Mouse (Mus musculus) mature B cell (primary cell): Measurements from ENCODE around the gene Thtpa.

Source experiments
- in situ Hi-C: fragments of 300-500 bp; cut with MboI; formaldehyde crosslinking; loops from 2 replicates; pipeline ENCODE4 v1.14.3; 2019

The Thtpa gene

DNA sequence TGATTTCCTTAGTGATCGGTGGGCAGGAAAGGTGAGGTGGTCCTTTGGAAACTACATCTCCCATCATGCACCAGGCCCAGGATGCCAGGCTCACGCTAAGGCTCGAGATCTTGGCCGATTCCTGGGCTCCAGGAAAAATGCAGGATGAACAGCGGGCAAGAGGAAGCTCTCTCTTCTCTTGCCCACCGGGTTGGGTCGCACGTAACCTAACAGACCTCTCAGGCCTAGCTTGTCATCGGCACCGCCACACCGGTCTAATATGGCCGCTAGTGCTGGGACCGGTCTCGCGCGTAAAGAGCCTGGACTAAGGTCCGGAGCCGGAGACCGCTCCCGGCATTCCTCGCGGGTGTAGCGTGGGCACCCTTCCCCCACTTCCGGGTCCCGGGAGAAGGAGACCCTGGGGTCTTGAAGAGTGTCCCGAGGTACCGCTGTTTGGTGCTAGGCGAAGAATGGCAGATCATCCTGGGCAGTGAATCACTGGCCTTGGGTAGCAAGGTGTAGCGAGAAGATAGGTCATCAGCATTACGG lies at the start of gene Thtpa:
Thtpa (plus strand) TSS at position 81 of the 528 bp plus-strand sequence.
- in situ Hi-C loops: no loop called here

DNA sequence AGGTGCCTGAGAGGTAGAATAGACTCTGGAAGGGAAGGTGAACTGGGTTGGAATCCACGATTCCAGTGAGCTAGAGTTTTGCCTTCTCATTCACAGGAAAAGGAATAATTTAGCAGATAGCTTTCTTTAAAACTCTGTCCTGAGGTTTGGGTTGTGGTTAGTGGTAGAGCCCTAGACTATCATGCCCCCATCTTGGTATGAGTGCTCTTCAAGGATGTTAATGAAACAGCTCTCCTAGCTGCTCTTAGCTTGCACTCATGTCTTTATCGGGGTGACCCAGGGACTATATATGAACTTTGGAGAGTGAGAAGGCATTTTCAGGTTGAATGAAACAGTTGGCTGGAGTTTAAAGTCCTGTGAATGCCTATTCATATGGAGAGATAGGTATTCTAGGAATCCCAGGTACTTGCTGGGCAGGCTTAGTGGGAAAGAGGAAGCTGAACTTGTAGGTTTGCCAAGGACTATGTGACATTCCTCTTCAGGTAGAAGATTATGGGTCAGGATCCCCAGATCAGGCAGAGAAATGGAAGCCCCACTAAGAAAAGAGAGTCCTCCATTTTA lies 46.5 kb upstream of the Thtpa start:
- in situ Hi-C loops: no loop called here

DNA sequence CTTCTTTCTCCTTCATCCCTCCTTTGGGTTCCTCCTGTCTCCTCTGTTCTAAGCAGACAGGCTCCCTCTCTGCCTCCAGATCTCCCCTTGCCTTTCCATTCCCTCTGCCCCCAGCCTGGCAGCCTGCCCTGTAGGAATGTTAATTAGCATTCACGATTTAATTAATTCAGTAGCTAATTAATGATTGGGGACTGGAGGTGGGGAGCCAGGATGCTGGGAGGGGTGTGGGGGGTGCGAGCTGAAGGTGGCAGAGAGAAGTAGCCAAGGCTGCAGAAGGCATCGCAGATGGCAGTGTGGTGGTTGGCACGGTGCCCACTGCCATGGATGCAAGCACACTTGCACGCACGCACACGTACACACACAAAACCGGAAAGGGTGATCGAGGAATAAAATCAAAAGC lies 42.1 kb upstream of the Thtpa start:
- in situ Hi-C loops: no loop called here

DNA sequence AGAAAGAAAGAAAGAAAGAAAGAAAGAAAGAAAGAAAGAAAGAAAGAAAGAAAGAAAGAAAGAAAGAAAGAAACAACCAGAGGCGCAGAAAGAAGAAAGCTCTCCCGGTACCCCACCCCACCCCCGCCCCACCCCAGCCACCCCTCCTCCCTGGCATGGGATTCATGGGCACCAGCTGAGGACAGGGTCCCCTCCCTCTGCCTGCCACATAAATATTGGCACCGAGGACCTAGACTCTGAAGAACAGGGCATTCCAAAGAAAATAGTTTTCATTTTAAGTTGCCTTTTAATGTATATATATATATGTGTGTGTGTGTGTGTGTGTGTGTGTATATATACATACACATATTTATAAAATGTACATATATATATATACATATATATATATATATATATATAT lies 41.5 kb upstream of the Thtpa start:
- in situ Hi-C loops: no loop called here

DNA sequence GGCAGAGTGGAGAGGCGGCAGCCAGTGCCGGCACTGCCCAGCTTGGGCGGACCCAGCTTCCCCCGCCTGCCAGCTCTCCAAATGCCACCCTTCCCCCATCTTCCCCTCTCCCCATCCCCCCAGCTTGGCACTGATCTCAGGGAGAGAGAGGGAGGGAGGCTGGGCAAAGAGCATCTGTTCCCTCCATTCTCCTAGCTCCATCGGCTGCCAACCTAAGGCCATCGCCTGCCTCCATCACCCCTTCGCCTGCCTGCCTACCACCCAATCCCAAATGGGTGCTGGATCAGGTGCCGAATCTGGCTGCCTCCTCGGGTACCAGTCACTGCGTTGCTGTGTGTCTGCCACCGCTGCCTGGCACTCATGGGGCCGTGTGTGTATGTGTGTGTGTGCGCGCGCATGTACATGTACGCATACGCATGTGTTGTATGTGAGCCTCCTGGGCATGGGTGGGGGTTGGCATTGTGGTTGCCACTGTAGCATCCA lies 40.8 kb upstream of the Thtpa start:
- in situ Hi-C loops: no loop called here

DNA sequence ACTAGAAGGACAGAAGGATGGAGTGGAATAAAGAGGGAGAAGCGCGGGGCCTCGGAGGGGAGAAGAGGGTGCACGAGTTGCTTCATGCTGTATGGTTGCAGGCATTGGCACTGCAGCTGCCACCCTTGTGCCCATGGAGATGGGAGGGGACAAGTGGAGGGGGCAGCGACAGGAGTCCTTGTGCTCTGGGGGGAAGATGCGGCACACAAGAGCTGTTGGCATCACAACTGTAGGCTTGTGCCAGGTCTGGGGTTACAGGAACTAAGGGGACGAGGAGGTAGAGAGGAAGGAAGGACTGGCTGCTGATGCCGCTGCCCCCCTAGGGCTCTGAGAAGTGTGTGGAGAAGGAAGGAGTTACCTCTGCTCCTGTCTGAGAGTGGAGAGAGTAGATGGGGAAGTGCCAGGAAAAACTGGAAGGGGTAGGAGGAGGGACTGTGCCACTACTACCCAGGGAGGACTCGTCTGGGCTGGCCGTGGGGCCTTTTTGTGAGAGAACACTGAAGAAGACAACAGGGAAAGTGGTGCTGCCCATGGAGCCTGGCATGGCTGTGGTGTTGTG lies 40.3 kb upstream of the Thtpa start:
- in situ Hi-C loops: no loop called here

DNA sequence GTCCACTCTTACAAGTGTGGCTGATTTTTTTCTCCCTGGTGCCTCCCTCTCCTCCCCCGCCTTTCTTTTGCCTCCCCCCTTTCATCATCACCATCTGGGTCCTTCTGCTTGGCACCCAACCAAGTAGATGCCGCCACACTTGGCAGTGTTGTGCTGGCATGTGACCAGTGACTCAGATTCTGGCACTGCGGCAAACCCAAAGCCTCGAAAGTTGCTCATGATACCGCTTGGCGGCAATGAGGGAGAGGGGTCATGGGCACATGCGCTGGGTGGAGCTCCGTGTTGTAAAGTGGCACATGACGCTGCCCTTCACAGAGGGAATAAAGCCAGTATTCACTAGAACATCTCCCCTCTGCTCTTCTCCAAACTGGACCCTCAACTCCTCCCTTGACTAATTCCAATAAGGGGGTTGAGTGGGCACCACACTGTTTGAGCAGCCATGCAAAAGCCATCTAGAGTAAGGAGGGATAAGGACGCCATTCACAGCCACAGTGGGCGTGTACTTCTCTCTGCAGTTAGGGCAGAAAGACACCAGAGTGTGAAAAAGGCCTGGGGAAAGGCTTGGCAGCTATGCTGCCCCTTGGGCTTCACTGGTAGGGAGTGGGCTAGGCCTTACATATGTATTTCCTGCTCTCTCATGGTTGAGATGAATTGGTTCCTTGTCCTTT lies 39.3 kb upstream of the Thtpa start:
- in situ Hi-C loops: no loop called here

DNA sequence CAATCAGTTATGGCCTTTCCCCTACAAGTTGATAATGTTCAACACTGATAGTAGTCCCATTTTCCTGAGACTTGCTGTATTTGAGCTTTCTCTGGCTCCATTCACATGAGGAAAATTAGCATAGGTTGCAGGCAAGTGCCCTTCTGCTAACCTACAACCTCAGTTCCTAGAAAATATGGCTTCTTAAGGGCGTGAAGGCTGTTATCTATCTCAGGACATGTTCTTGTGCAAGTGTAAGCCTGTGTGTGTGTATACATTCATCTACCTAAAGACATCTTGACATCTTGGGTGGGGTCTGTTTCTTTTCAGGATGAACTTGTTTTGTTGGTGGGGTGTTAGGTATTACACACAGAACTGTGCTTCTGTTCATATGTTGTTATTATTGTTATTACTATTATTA lies 35.6 kb upstream of the Thtpa start:
- in situ Hi-C loops: no loop called here

DNA sequence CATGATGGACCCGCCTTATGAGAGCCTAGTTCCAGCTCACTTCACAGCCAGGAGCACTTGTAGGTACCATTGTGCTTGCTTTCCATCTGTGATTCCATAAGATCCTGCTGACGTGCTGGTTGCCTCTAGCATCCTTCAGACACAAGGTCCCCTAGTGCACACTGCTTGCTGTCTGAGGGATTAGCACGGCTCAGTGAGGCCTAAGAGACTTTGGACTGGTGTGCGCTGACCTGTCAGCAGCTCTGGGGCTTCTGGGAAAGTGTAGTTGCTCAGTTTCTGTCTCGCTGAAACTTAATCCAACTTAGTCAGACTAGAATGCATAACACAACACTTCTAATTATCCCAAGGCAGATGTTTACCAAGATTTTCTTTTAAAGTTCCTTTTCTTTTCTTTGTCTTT lies 34.7 kb upstream of the Thtpa start:
- in situ Hi-C loops: no loop called here

DNA sequence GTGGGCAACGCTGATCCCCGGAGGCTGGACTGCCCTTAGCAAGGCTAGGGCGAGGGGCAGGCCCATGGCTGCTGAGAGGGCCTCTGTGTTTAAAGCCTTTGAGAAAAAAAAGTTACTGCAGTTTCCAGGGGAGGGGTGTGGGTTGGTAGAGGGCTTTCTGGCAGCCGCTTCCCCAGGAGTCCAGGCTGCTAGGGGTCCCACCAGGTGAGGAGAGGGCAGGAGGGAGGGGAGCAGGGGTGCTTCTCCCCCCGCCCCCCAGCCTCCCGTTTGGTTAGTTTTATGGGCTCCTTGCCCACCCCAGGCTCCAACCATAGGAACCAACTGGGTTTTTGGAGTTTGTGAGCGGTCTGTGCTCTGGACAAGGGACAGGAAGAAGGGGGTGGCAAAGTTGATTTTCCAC lies 32.7 kb upstream of the Thtpa start:
- in situ Hi-C loops: no loop called here

DNA sequence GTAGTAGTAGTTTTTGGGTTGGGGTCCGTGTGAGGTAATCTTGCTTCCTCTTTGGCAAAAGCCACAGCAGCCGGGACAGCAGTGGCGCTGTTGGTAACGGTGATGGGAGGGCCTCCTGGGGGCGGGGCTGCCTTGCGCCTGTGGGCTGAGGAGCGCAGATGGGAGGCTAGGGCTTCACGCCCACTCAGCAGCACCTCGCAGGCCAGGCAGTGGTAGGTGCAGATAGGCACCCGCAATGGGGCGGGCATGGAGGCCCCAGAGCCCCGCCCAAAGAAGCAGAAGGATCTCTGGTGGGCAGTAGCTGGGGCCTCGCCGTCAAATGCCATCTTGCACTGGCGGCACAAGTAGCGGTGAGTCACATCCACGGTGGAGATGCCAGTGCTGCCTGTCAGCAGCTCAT lies 32.0 kb upstream of the Thtpa start:
- in situ Hi-C loops: no loop called here

DNA sequence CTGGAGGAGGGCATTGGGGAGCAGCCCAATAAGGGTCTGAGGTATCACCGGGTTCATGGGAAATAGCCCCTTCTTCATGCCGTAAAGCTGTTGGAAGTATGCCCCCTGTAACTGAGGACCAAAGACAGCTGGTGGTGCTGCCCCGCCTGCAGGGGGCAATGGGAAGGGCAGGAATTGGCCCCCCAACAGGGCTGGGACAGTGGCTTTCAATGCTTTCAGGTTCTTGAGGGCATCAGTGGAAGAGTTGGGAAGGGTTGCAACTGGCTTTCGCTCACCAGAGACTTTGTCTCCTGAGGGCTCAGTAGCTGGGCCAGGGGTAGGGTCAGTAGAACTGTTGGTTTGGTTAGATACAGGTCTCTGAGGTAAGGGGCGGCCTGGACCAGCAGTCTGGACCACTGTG lies 31.5 kb upstream of the Thtpa start:
- in situ Hi-C loops: no loop called here

DNA sequence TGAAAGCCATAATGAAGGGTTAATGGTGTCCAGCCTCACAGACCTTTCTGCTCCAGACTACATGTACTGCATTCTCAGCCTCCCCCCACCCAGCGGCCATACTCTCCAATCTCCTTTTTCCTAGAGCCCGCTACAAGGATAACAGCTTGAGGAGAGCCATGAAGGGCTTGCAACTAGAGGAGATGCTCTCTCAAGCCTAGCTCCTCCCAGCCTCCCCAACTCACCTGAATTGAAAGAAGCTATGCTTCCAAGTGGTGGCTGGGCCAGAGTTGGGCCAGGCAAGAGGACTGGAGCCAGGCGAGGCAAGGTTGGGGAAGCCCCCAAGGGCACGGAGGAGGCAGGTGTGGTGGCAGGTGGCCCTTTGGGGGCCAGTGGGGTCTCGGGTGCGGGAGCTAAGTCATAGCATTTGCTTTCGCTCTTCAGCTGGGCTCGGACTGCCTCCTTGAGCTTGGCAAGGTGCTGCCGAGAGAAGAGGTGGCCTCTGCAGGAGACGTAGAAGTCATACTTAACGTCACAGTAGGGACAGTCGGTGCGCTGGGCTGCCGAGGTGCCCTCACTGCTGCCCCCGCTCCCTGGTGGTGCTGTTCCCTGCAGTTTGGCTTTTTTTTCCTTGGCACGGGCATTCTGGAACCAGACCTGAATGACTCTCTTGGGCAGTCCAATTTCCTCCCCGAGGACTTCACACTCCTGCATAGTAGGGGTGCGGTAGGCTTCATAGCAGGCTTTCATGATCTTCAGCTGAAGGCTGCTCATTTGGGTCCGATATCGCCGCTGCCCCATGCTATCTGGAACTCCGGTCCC lies 30.8 kb upstream of the Thtpa start:
- in situ Hi-C loops: no loop called here

DNA sequence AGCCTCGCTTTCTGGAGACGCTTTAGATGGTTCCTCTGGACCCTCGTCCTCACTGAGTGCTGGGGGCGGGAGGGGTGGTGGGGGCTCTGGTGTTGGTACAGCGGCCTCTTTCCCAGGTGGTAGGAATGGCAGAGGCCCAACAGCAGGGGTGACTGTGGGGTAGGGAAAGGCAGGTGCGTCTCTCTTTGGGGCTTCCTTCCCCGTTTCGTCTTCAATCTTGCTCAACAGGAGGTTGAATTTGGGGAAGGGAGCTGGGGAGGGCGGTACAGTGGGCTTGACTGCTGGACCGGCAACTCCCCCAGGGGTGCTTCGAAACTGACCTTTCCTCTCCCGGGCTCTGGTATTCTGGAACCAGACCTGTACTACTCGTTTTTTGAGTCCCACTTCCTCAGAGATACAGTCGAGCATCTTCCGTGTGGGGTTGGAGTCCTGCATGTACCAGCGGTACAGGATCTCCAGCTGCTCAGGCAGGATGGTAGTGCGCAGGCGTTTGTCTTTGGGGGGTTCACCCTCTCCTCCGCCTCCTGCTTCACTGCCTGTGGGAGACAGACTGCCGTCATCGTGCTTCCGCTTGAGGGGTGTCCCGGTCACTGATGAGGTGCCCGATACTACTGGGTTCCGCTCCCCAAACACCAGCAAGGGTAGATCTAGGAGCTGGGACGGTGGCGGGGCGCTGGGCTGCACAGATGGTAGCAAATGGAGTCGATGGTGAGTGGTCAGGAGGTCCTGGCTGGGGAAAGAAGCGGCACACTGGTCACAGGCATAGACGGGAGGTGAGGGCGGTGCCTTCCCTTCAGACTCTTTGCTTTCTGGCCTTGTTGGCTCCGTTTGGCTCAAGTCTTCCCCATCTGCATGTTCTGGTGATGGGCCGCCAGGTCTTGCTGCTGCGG lies 29.9 kb upstream of the Thtpa start:
- in situ Hi-C loops: no loop called here

DNA sequence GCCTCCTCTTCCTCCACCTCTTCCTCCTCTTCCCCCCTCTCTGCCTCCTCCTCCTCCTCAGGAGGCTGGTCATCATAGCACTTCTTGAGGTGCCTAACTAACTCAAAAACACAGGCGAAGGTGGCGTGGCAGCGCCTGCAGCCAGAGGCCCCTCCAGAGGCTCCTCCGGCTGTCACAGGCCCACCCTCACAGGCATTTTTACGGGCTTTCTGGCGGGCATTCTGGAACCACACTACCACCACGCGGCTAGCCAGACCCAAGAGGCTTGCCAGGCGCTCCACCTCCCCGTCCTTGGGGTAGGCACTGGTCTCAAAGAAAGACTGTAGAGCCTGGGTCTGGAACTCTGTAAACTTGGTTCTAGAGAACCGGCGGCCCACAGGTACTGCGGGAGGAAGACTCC lies 29.2 kb upstream of the Thtpa start:
- in situ Hi-C loops: no loop called here

DNA sequence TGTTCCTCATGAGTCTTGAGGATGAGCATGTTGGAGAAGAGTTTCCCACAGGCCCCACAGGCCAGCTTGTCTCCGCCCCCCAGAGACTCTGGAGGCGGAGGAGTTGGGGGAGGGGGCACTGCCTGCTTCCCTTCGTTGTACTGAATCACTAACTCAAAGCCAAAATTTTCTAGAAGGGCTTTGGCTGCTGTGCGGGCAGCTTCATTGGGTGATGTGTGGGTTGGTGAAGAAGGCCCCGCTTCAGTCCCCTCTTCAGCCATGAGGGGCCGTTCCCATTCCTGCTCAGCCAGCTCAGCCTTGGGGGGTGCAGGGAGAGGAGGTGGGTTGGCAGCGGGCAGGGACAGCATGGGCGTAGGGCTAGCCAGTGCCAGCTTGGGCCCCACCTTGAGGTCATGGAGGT lies 28.5 kb upstream of the Thtpa start:
- in situ Hi-C loops: no loop called here

DNA sequence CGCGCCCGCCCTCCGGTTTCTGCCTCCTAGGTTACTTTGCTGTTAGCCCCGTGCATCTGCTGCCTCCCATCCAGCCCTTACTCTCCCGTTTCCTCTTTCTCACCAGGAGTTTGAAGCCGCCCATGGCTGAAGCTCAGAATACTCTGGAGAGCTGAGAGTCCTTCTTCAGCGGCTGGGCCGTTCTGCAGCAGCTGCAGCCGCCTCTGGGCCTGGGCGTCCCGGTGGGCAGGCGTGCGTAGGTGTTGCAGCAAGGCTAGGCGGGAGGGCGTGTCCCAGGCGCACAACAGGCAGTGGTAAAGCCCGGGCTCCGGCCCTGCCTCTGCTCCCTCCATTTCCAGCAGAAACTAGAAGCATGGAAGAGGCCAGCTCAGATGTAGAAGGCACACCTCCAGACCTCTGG lies 22.8 kb upstream of the Thtpa start:
- in situ Hi-C loops: no loop called here

DNA sequence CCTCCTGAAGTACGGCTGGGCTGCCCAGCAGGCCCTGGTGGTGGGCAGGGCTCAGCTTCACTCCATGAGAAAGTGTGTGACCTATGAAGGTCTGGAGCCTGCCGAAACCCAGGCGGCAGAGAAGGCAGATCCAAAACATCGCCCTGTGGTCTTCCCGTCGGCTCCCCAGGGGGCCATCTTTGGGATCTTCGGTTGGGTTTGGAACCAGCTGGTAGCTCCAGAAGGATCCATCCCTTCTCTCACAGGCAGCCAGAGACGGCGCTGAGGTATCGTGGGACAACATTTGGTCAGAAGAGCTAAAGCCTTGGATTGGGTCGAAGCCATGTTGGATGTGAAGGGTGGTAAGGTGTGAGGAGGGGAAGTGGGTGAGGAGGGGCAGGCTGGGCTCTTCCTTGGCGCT lies 20.2 kb upstream of the Thtpa start:
- in situ Hi-C loops: no loop called here

DNA sequence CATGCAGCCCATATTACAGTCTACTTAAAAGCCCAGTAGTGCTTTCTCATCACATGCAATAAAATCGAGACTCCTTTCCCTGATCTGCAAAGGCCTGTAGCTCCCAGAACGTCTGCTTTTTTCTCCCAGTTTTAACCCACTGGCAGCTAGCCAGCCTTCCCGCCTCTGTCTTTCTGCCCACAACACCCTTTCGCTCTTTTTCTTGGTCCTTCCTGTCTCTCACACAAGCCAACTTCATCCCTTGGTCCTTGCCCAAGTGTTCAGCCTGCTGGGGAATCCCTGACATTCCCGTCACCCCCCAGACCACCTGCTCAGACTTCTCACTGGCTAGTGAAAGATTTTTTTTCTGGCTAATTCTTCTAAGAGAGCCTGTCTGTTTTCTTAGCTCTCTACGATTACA lies 18.4 kb upstream of the Thtpa start:
- in situ Hi-C loops: no loop called here

DNA sequence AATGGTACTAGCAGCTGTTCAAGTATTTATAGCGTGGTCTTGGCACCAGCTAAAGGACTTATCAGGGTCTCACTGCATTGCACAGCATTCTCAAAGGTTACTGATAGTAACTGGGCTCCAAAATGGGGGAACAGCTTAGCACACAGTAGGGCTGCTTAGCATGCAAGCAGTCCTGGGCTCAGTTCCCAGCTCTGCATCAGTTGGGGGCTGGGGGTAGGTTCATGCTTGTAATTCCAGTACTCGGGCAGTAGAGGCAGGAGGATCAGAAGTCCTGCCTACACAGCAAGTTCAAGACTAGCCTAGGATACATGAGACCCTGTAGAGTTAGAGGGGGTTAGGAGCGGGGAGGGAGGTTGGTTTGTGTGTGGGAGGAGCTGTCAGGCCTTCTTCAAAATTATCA lies 17.6 kb upstream of the Thtpa start:
- in situ Hi-C loops: no loop called here

DNA sequence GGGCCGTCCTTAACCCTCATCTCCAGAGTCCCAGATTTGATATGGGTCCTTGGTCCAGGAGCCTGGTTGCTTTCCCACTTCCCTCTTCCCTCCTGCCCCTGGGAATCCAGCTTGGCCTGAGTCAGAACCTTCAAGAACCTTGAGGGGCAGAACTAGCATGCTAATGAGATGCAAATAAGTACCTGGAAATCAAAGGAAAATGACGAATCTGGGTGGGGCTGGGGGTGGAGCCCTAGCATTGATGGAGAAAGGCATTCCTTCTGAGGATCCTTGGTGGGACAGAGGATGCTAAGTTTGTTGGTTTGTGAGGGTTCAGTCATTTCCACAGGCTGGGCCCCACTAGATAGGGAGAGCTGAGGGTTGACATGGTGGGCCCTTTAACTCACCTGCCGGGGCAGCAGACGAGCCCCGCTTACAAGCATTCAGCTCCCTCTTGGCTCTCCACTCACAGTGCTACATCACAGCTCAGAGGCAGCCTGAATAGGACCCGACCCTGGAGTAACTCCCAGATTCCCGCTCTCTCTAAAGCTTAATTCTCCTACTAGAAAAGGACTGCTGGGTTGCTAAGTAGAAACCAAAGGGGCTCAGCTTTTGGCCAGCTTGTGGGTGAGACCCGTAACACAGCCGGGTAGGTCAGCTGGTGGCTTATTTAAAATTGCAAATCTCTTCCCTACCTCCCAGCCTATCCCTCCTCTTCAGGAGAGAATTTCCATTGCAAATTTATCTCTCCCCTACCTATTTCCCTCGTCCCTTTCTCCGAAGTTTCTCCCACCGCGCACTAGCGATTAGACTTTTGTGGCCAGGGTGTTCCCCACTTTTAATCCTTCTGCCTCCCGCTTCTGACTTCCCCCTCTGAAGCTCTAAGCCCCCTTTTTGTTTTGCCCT lies 16.9 kb upstream of the Thtpa start:
- in situ Hi-C loops: no loop called here
